Mouse (Mus musculus) spleen, adult 2 months (tissue): ENCODE data around the gene Peli2. TPM values are rescaled to one million over a fixed set of nuclear protein-coding genes. Genes with fewer than 3 reads are reported as not detected.

Experiments
- DNase-seq, 2 experiments: peaks; one replicate each; pipeline versions ENCODE4 v3.0.0 to v3.0.0-alpha.2; 2012 to 2021; ENCODE audit warnings: low spot score in 2 of 2, low read depth in 1 of 2
- H3K27ac ChIP-seq: fragments of 200-500 bp; 2 replicates; pipeline ENCODE4 v1.5.1; 2012; ENCODE audit warnings: low read length, inconsistent platforms; ENCODE audit not compliant: insufficient read depth
- H3K27me3 ChIP-seq: fragments of 200-500 bp; 2 replicates; pipeline ENCODE4 v1.6.1; 2012; ENCODE audit warnings: mild to moderate bottlenecking, moderate library complexity, low read length, inconsistent platforms; ENCODE audit not compliant: control insufficient read depth, insufficient read depth
- H3K36me3 ChIP-seq: fragments of 200-500 bp; 2 replicates; pipeline ENCODE4 v1.6.1; 2012; ENCODE audit warnings: mild to moderate bottlenecking, low read length, inconsistent platforms; ENCODE audit not compliant: control insufficient read depth, insufficient read depth
- H3K4me1 ChIP-seq: fragments of 200-500 bp; 2 replicates; pipeline ENCODE4 v1.6.1; 2011; ENCODE audit warnings: inconsistent platforms; ENCODE audit not compliant: control insufficient read depth, insufficient read depth, insufficient read length
- H3K4me3 ChIP-seq: fragments of 200-500 bp; 2 replicates; pipeline ENCODE4 v1.5.1; 2011; ENCODE audit warnings: mild to moderate bottlenecking, inconsistent platforms; ENCODE audit not compliant: insufficient read depth, insufficient read length; ENCODE audit errors: extremely low read depth
- CTCF ChIP-seq: fragments of 200-500 bp; IDR thresholded peaks from 2 replicates; pipeline ENCODE4 v1.5.1; 2011; ENCODE audit warnings: mild to moderate bottlenecking, inconsistent platforms; ENCODE audit not compliant: insufficient read depth, insufficient read length, insufficient replicate concordance; ENCODE audit errors: extremely low read depth
- POLR2A ChIP-seq: fragments of 200-500 bp; IDR thresholded peaks from 2 replicates; pipeline ENCODE4 v1.6.1; 2011; ENCODE audit warnings: low read depth, low read length, inconsistent platforms
- WGBS: fragments of 180-500 bp; shearing (Covaris S2); methylation state at CpG from one replicate; pipeline ENCODE4 v1.1.7; 2018; 5-methylcytosine and 5-hydroxymethylcytosine counted together
- polyA plus RNA-seq: library from polyadenylated mRNA; depleted of rRNA; stranded (reverse); fragments of >200 nt; gene quantifications from 2 replicates; pipeline ENCODE4 v1.2.3, GENCODE M21; 2012

Gene Peli2
- polyA plus RNA-seq, 1 experiment = 3.1 TPM

DNA sequence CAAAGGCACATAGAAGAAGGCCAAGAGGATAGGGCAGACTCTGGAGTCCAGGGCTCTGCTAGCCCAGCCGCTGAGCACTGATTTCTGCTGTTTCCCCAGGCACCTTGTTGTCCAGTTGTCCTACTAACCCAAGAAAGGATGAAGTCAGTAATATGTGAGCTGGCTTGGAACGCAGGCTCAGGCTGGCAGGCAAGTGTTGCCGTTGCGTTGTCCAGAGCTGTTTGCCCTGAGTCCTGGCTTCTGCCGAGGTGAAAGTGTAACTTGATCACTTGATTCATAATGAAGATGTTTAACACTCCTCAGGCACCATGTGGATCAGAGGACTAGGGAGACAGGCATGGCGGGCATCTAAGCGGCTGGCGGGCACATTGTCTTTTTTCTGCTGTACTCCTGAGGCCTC, 21.1 kb downstream of the Peli2 start:
- Histone ChIP-seq H3K4me1 (no peaks in the 10 kb centered on the region), H3K4me3 (no peak overlapping the region), H3K27me3 (no peaks in the 10 kb centered on the region), H3K36me3 (no peaks in the 10 kb centered on the region), H3K27ac (no peak overlapping the region)
- DNase-seq = no peak
- TF ChIP-seq POLR2A (no peak), CTCF (no peak)
- 95% methylated on average over 8 of the region's 8 CpGs for WGBS

GRCm38 (mm10) chr14:48142696-48143095, 22.1 kb downstream of the Peli2 start:
- TF ChIP-seq CTCF (no peak), POLR2A (no peak)
- H3K4me3 ChIP-seq = no peak overlapping the region
- no peaks in the 10 kb centered on the region for H3K4me1 ChIP-seq
- WGBS = 88% methylated on average over 10 of the region's 10 CpGs
- H3K27me3 ChIP-seq = no peaks in the 10 kb centered on the region
- H3K27ac ChIP-seq = no peak overlapping the region
- H3K36me3 ChIP-seq = no peaks in the 10 kb centered on the region
- DNase-seq = no peak

DNA sequence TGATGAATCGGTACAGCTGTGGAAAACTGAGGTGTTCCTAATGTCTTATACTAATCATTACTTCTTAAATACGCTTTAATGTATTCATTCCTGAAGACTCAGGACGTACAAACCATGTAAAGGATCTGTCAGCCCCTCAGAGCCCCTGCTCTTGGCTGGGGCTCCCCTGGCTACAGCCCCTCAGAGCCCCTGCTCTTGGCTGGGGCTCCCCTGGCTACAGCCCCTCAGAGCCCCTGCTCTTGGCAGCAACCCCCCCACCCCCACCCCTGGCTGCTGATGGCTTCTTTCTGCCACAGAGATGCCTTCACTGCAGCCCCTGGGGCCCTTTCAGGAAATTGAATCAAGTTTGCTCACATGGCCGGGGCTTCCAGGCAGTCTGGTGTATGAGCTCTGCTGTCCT, 22.5 kb downstream of the Peli2 start:
- no peak for DNase-seq
- no peaks in the 10 kb centered on the region for H3K4me1 ChIP-seq
- H3K4me3 ChIP-seq = no peak overlapping the region
- H3K27ac ChIP-seq = no peak overlapping the region
- H3K36me3 ChIP-seq = no peaks in the 10 kb centered on the region
- 80% methylated on average over 4 of the region's 4 CpGs for WGBS
- TF ChIP-seq CTCF (no peak), POLR2A (no peak)
- no peaks in the 10 kb centered on the region for H3K27me3 ChIP-seq

GRCm38 (mm10) chr14:48144330-48144729, 23.7 kb downstream of the Peli2 start:
- Histone ChIP-seq H3K36me3 (no peaks in the 10 kb centered on the region), H3K4me3 (no peak overlapping the region), H3K27me3 (no peaks in the 10 kb centered on the region), H3K27ac (no peak overlapping the region), H3K4me1 (no peaks in the 10 kb centered on the region)
- WGBS = 93% methylated on average over 17 of the region's 17 CpGs
- no peak for TF ChIP-seq CTCF
- no peak for TF ChIP-seq POLR2A
- no peak for DNase-seq

DNA sequence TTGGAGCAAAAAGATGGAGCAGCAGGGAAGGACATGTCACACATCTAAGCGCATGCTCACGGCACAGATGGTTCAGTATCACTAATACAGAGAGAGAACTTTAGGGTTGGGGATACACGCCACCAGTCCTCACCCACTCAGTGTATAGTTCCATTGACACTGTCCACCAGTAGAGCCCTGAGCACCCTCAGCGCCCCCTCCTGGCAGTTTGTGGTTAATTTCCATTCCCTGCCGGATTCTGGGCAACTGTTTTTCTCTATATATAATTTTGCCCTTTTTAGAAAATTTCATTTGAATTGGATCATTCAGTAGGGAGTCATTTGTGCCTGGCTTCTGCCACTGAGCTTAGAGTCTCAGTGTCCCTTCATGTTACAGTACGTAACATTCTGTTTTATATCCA, 27.1 kb downstream of the Peli2 start:
- TF ChIP-seq POLR2A = no peak
- no peak for TF ChIP-seq CTCF
- no peak for DNase-seq
- Histone ChIP-seq H3K4me1 (no peaks in the 10 kb centered on the region), H3K27ac (no peak overlapping the region), H3K27me3 (no peaks in the 10 kb centered on the region), H3K4me3 (no peak overlapping the region), H3K36me3 (no peaks in the 10 kb centered on the region)
- 84% methylated on average over 6 of the region's 6 CpGs for WGBS

DNA sequence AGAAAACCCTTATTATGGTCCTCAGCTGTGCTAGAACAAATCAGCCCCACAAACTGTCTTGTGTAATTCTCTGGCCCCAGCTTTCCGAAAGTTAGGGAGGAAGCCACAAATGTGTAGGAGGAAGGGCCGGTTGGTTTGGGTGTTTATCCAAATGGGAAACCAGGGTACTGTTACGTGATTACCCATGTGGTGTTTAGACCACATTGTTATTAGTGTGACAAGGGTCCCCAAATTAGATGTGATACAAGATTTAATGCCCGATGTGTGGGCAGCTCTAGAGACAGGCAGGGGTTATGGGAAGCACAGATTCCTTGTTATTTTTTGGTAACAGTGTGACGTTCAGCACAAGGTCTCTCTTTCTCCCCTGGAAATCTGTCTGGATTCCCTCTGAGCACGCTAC, 28.0 kb downstream of the Peli2 start:
- Histone ChIP-seq H3K4me1 (no peaks in the 10 kb centered on the region), H3K4me3 (no peak overlapping the region), H3K36me3 (no peaks in the 10 kb centered on the region), H3K27ac (no peak overlapping the region), H3K27me3 (no peaks in the 10 kb centered on the region)
- 86% methylated on average over 6 of the region's 6 CpGs for WGBS
- no peak for TF ChIP-seq CTCF
- TF ChIP-seq POLR2A = no peak
- DNase-seq = no peak

DNA sequence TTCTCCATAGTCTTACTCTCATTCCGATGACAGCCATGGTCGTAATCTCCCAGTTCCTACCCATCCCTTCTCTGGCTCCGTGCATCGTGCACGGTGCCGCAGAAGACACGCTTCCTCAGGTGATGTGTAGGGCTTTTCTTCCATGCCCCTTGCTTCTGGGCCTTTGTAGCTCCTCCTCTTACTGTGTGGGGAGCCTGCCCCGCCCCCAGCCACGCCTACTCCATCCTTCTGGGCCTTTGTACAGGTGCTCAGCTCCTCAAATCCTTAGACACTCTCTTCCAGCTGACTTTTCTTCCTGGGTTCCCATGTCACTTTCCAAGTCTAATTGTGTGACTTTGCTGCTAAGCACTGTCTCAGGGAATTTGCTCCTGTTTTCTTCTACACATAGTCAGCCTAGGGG, 28.7 kb downstream of the Peli2 start:
- 86% methylated on average over 9 of the region's 9 CpGs for WGBS
- DNase-seq = no peak
- Histone ChIP-seq H3K27ac (no peak overlapping the region), H3K36me3 (no peaks in the 10 kb centered on the region), H3K27me3 (no peaks in the 10 kb centered on the region), H3K4me3 (no peak overlapping the region), H3K4me1 (no peaks in the 10 kb centered on the region)
- TF ChIP-seq CTCF = no peak
- no peak for TF ChIP-seq POLR2A

DNA sequence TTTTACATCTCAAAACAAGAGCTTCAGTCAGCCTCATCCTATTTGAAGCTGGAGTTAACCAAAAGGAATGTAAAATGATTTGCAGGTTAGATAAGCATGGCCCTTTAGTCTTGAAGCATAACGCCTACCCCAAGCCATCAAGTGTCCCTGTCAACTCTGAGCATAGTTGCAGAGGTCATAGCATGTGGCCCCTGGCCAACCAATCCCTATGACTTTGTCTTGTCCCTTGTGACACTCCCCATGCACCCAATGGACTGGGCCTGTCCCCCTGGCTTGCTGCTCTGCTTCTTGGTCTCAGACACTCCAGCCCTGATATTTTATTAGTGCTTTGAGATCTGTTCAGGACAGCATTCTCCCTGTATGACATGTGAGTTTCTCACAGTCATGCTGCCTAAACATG, 30.3 kb downstream of the Peli2 start:
- 87% methylated on average over 1 of the region's 1 CpGs for WGBS
- no peak for DNase-seq
- H3K27ac ChIP-seq = no peak overlapping the region
- no peak for TF ChIP-seq CTCF
- no peaks in the 10 kb centered on the region for H3K4me1 ChIP-seq
- no peaks in the 10 kb centered on the region for H3K36me3 ChIP-seq
- H3K27me3 ChIP-seq = no peaks in the 10 kb centered on the region
- H3K4me3 ChIP-seq = no peak overlapping the region
